Mouse (Mus musculus): ENCODE measurements around the gene Stpg2. TPM values are rescaled to one million over a fixed set of nuclear protein-coding genes. Genes with fewer than 3 reads are reported as not detected.
"Not testable (repeated sequence)": the region's sequence is repeated elsewhere in the genome, so short reads cannot be mapped to it uniquely, and the experiment has no call there.

Gene Stpg2
- polyA plus RNA-seq, 1 experiment from 2014 or later = not detected

DNA sequence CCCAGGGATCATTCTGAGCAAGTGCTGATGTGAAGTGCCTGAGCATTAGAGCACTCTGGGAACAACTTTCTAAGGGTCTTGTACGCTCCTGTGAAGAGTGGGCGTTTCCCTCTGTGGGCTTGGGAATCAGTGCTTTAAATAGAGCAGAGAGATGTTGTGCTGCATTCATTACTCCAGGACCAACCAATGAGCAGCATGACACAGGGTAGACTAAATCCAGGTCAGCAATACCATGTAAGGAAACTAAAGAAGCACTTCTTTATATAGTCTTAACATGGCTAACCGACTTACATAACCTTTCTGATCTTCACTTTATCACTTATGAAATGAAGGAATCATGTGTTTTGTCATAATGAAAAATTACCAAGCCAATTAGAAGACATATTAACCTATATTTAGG is 290.4 kb downstream of the Stpg2 start:
- ATAC-seq (ENCODE audit: borderline replicate concordance, extremely low read depth, low FRiP score, low TSS enrichment) = no peak
- Histone ChIP-seq H3K4me1 (no peaks in the 10 kb centered on the region), H3K4me3 (no peak overlapping the region), H3K36me3 (no peaks in the 10 kb centered on the region), H3K9ac (no peak overlapping the region), H3K27ac (no peak overlapping the region), H3K4me2 (no peak overlapping the region), H3K27me3 (no peaks in the 10 kb centered on the region), H3K9me3 (no peaks in the 10 kb centered on the region)
- WGBS = 70% methylated on average over 3 of the region's 3 CpGs

DNA sequence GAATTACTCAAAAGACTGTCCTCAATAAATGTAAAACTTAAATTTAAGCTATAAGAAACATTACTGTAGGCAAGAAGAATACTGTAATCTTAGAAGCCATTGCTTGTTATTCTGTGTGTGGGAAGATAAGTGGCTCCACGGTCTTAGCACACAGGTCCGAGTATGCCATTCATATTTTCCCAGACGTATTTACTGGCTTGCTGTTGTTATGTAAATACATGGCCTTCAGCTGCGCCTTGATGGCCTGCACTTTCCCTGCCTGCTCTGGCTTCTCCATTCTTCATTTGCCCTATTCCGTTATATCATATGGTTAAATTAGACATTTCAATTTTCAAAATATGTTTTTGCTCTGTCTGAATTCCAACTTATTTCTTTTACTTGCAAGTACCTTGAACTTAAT is 296.7 kb downstream of the Stpg2 start:
- Histone ChIP-seq H3K27me3 (no peaks in the 10 kb centered on the region), H3K4me2 (no peak overlapping the region), H3K4me1 (no peaks in the 10 kb centered on the region), H3K36me3 (no peaks in the 10 kb centered on the region), H3K27ac (no peak overlapping the region), H3K9me3 (no peaks in the 10 kb centered on the region), H3K9ac (no peak overlapping the region), H3K4me3 (no peak overlapping the region)
- 74% methylated on average over 5 of the region's 5 CpGs for WGBS
- ATAC-seq (ENCODE audit: borderline replicate concordance, extremely low read depth, low FRiP score, low TSS enrichment) = no peak

DNA sequence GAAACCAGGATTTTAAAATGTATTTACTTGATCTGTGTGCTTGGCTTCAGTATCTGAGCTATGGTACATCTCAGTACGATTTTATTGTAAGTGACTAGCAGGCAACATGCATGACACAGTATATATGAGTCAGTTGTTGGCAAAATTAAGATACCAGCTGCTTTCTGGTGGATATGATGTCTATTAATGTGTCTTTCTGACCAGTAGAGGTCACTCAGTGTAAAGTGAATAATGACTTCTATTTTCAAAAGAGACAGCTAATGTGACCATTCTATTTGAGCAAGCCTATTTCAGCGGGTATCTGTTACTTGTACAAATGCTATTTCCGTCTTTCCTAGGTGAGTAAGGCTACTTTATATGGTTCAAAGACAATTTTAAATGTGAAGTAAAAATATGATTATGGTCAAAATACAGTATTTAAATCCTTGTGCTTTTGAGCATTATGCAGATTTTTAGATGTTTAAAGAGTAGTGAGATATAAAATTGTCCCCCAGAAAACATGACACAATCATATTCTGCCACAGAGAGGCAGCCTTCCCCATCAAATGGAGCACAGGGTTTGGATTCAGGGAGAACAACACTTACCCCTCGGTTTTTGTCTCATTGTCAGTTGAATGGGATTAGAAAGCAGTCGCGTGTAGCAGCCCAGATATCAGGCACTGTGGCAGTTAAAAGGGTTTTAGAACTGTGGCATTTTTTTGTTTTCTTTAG is 303.9 kb downstream of the Stpg2 start:
- no peaks in the 10 kb centered on the region for H3K27me3 ChIP-seq
- no peaks in the 10 kb centered on the region for H3K9me3 ChIP-seq
- no peak overlapping the region for H3K4me3 ChIP-seq
- 44% methylated on average over 6 of the region's 6 CpGs for WGBS
- H3K4me1 ChIP-seq = no peaks in the 10 kb centered on the region
- no peak overlapping the region for H3K4me2 ChIP-seq
- ATAC-seq (ENCODE audit: borderline replicate concordance, extremely low read depth, low FRiP score, low TSS enrichment) = no peak
- H3K36me3 ChIP-seq = no peaks in the 10 kb centered on the region
- H3K27ac ChIP-seq = no peak overlapping the region
- H3K9ac ChIP-seq = no peak overlapping the region

DNA sequence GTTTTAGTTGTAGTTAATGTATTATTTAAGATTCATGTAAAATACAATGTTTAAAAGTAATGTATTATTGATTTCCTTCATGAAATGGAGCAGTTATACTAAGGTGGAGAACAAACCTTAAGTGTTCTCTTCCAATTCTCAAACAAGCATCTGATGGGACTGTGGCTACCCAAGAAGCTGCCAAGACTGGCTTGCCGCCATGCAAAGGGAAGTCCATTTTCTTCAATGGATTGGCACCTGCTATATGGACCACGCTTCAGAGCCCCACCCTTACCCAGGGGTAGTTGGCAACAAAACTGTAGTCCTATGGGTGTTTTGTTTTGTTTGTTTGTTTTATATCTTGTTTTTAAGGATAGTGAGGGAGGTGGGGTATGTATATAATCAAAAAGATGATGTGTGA is 373.0 kb downstream of the Stpg2 start:
- Histone ChIP-seq H3K4me2 (no peak overlapping the region), H3K27ac (no peak overlapping the region), H3K4me3 (no peak overlapping the region), H3K9me3 (no peaks in the 10 kb centered on the region), H3K4me1 (no peaks in the 10 kb centered on the region), H3K9ac (no peak overlapping the region), H3K27me3 (no peaks in the 10 kb centered on the region), H3K36me3 (no peaks in the 10 kb centered on the region)
- no peak for ATAC-seq (ENCODE audit: borderline replicate concordance, extremely low read depth, low FRiP score, low TSS enrichment)
- 91% methylated on average over 2 of the region's 2 CpGs for WGBS

DNA sequence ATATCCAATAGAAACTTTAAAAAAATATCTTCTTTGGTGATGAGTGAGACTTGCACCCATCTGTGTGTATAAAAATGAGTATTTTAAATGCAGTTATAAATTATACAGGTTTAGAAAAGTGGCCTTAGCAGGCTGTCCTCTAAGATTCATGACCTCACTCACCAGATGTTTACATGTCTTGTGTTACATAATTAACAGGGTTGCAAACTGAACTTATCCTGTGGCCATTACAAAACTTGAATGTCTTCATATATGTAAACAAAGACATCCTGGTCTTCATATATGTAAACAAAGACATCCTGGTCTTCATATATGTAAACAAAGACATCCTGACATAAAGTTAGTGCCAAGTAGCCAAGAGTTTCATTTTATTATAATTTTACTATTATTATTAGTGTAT is 375.8 kb downstream of the Stpg2 start:
- ATAC-seq (ENCODE audit: borderline replicate concordance, extremely low read depth, low FRiP score, low TSS enrichment) = peak; percentile 65; the same call in 1 of the 2 replicates
- Histone ChIP-seq H3K9me3 (no peaks in the 10 kb centered on the region), H3K4me2 (no peak overlapping the region), H3K27me3 (no peaks in the 10 kb centered on the region), H3K4me3 (no peak overlapping the region), H3K9ac (no peak overlapping the region), H3K4me1 (no peaks in the 10 kb centered on the region), H3K27ac (no peak overlapping the region), H3K36me3 (no peaks in the 10 kb centered on the region)

DNA sequence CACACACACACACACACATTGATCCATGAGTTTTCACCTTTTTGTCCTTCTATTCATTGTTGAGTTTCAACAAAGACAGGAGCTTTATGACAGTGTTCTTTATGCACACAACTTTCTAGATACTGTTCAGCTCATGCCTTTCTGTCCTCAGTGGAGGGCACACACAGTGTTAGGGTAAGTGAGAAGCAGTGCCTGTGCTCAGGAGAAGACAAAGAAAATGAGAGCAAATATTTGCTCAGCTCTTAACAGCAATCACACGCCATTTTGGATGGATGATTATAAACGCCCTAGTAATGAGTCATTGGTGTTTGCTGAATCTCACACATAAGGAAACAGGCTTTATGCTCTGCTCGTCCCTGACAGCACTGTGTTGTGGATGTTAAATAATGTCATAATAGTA is 394.0 kb downstream of the Stpg2 start:
- Histone ChIP-seq H3K9me3 (no peaks in the 10 kb centered on the region), H3K36me3 (no peaks in the 10 kb centered on the region), H3K4me2 (no peak overlapping the region), H3K4me3 (no peak overlapping the region), H3K27me3 (no peaks in the 10 kb centered on the region), H3K27ac (no peak overlapping the region), H3K4me1 (no peaks in the 10 kb centered on the region), H3K9ac (no peak overlapping the region)
- WGBS = 45% methylated on average over 3 of the region's 3 CpGs
- no peak for ATAC-seq (ENCODE audit: borderline replicate concordance, extremely low read depth, low FRiP score, low TSS enrichment)

DNA sequence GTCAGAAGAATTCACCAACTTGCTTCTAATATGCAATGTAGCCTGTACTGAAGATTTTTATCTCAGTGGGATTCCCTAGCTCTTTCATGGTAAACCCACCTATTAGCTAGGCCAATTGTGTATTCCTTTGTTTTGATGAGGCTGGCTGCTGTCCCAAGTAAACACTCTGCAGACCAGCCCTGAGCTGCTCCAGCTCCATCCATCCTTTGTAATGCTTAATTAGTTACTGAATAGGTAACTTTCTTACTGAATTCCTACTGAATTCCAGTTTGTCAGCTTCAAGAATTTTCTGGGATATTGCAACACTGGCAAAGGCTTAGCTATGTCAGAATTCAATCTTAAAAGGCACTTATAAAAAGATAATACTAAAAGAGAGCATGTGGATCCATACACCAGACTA is 402.8 kb downstream of the Stpg2 start:
- not testable (repeated sequence) for H3K27me3 ChIP-seq; H3K4me3 ChIP-seq; H3K27ac ChIP-seq; H3K4me2 ChIP-seq; H3K4me1 ChIP-seq; H3K36me3 ChIP-seq; H3K9me3 ChIP-seq; H3K9ac ChIP-seq; ATAC-seq (ENCODE audit: borderline replicate concordance, extremely low read depth, low FRiP score, low TSS enrichment)

DNA sequence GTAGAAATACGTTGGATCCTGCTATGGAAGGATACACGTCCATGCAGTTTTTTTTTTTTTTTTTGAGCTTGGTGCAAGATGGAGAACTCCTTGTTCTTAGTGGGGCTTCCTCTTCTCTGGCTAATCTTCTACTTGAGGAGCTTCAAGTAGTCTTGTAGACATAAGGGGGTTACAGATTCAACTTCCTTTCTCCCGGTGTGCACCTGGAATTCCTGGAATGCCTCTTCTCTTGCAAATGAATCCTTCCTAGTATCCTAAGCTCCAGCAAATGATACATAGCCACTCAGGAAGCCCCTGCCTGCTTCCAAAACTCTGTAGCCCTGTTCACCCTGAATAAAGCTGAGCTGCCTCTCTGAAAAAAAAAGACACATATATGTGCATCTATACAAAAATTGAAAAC is 409.1 kb downstream of the Stpg2 start:
- Histone ChIP-seq H3K27ac (no peak overlapping the region), H3K36me3 (no peaks in the 10 kb centered on the region), H3K9ac (no peak overlapping the region), H3K4me2 (no peak overlapping the region), H3K4me3 (no peak overlapping the region), H3K9me3 (no peaks in the 10 kb centered on the region), H3K4me1 (no peaks in the 10 kb centered on the region), H3K27me3 (no peaks in the 10 kb centered on the region)
- 48% methylated on average over 3 of the region's 3 CpGs for WGBS
- no peak for ATAC-seq (ENCODE audit: borderline replicate concordance, extremely low read depth, low FRiP score, low TSS enrichment)

DNA sequence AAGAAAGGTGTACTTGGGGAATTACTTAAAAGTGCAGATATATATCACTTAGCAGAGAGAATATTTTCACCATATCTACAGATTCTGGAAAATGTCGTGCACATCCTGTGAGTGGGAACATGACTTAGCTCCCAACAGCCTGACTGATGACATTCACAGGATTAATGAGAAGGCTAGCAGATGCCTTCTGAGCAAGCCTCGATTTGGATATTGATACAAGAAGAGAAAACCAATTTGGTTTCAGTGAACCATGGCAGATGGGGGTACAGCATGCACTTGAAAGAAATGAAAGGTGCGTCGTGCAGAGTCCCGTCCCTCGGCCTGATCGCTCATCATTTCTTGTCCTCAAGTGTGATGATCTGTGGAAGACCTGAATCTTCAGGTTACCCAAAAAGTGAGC is 410.3 kb downstream of the Stpg2 start:
- Histone ChIP-seq H3K4me2 (no peak overlapping the region), H3K36me3 (no peaks in the 10 kb centered on the region), H3K4me3 (no peak overlapping the region), H3K9me3 (no peaks in the 10 kb centered on the region), H3K27me3 (no peaks in the 10 kb centered on the region), H3K9ac (no peak overlapping the region), H3K4me1 (no peaks in the 10 kb centered on the region), H3K27ac (no peak overlapping the region)
- ATAC-seq (ENCODE audit: borderline replicate concordance, extremely low read depth, low FRiP score, low TSS enrichment) = no peak
- 87% methylated on average over 7 of the region's 7 CpGs for WGBS

DNA sequence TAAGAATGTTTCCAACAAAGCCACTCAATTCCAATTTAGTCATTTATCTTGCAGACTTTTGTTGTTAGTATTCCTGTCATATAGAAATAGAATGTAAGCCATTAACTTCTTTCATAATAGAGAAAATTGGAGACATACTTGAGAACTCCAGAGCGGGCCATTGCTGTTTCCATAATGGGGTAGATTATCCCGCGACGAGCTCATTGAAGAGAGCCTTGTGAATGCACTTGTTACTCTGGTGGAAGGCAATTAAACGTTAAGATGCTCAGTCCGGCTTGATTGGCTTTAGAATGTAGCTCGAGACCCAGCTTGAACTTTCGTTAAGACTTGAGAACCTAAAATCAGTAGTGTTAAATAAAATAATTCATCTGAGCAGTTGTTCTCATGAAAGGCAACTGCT is 432.4 kb downstream of the Stpg2 start:
- WGBS = 87% methylated on average over 8 of the region's 8 CpGs
- no peak for ATAC-seq (ENCODE audit: borderline replicate concordance, extremely low read depth, low FRiP score, low TSS enrichment)

DNA sequence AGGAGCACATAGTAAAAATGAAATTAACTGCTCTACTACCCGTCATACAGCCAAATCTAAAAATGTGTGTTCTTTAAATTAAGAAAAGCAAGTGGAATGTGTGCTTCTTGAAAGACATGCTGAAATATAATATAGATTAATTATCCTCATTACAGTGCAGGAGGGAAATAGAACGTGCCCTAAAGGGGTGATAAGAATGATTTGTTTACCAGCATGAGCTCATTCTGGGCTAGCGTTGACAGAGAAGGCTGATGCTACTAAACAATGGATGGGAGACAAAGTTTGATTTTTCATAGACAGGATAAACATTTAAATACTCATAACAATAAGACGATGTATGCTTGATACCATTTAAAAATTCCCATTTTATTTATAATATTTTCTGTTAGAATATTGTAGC is 446.0 kb downstream of the Stpg2 start:
- no peaks in the 10 kb centered on the region for H3K27me3 ChIP-seq
- H3K4me3 ChIP-seq = no peak overlapping the region
- no peaks in the 10 kb centered on the region for H3K9me3 ChIP-seq
- ATAC-seq (ENCODE audit: borderline replicate concordance, extremely low read depth, low FRiP score, low TSS enrichment) = no peak
- H3K9ac ChIP-seq = no peak overlapping the region
- H3K4me2 ChIP-seq = no peak overlapping the region
- no peaks in the 10 kb centered on the region for H3K36me3 ChIP-seq
- H3K4me1 ChIP-seq = no peaks in the 10 kb centered on the region
- 40% methylated on average over 4 of the region's 4 CpGs for WGBS
- H3K27ac ChIP-seq = no peak overlapping the region

More for the DNA sequence above, 432.4 kb downstream of the Stpg2 start:
- Histone ChIP-seq H3K4me3 (no peak overlapping the region), H3K27me3 (no peaks in the 10 kb centered on the region), H3K9ac (no peak overlapping the region), H3K9me3 (no peaks in the 10 kb centered on the region), H3K36me3 (no peaks in the 10 kb centered on the region), H3K4me1 (no peaks in the 10 kb centered on the region), H3K27ac (no peak overlapping the region), H3K4me2 (no peak overlapping the region)

DNA sequence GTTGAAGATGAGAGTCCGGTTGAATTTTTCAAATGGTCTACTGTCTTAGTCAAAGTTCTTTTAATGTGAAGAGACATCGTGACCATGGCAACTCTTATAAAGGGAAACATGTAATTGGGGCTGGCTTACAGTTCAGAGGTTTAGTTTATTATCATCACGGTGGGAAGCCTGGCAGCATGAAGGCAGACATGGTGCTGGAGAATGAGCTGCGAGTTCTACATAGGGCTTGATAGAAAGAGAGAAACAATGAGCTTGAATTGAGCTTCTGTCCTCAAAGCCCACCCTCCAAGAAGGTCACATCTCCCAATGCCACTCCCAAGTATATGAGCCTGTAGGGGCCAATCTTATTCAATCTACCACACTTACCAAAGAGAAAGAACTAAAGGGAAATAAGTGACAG is 453.9 kb downstream of the Stpg2 start:
- Histone ChIP-seq H3K27ac (no peak overlapping the region), H3K36me3 (no peaks in the 10 kb centered on the region)
- WGBS = 81% methylated on average over 4 of the region's 4 CpGs

DNA sequence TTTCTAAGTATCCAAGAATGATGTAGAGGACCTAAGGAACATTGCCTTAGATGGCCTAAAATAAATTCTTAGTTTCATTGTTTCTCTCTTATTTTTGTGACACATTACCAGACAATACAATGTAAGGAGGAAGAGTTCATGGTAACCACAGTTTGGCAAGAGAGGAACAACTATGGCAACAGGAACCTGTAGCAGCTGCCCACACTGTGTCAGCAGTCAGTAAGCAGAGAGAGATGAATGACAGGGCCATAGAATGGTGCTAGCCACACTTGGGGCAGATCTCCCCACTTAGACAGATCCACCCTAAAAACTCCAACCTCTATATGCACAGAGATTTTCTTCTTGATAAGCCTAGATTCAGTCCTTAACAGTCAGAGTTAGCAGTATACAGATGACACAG is 456.7 kb downstream of the Stpg2 start:
- no peaks in the 10 kb centered on the region for H3K4me1 ChIP-seq
- no peaks in the 10 kb centered on the region for H3K27me3 ChIP-seq
- H3K9me3 ChIP-seq = no peaks in the 10 kb centered on the region
- no peaks in the 10 kb centered on the region for H3K36me3 ChIP-seq
- no peak overlapping the region for H3K4me3 ChIP-seq
- no peak overlapping the region for H3K9ac ChIP-seq
- no peak overlapping the region for H3K4me2 ChIP-seq
- no peak overlapping the region for H3K27ac ChIP-seq
- ATAC-seq (ENCODE audit: borderline replicate concordance, extremely low read depth, low FRiP score, low TSS enrichment) = no peak

More for the DNA sequence above, 453.9 kb downstream of the Stpg2 start:
- Histone ChIP-seq H3K4me3 (no peak overlapping the region), H3K9me3 (no peaks in the 10 kb centered on the region), H3K4me2 (no peak overlapping the region), H3K27me3 (no peaks in the 10 kb centered on the region), H3K4me1 (no peaks in the 10 kb centered on the region), H3K9ac (no peak overlapping the region)
- no peak for ATAC-seq (ENCODE audit: borderline replicate concordance, extremely low read depth, low FRiP score, low TSS enrichment)

All from lung, embryonic 15.5 days (tissue).